Mouse (Mus musculus) lung, adult 2 months (tissue): ENCODE results near the gene Dnah5.

Experiments
- CTCF ChIP-seq: fragments of 200-500 bp; IDR thresholded peaks from 2 replicates; pipeline ENCODE4 v1.5.1; 2011; ENCODE audit warnings: mild to moderate bottlenecking, low read length, control low read depth; ENCODE audit not compliant: insufficient read depth
- POLR2A ChIP-seq: fragments of 200-500 bp; IDR thresholded peaks from 2 replicates; pipeline ENCODE4 v1.6.1; 2011; ENCODE audit warnings: low read depth, mild to moderate bottlenecking, control low read depth, low read length, borderline replicate concordance; ENCODE audit errors: extremely low read depth

DNA sequence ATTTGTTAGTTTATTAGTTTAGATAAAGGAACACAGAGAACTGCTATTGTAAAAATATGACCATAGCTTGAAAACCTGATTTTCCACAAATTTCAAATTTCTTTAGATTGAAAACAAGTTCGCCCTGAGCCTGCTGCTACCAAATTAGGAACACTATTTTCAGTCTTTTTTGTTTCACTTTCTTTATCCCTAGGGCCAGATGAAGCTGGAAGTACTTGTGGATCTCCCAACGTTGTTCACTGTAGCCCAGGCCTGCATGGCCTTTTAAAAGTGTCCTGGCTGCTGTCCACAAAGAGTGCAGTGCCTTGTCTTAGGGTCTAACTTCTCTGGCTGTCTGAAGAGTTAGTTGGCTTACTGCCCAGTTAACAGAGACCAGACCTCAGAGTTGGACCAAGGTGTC, 201.6 kb downstream of the Dnah5 start:
- no peak for TF ChIP-seq CTCF
- TF ChIP-seq POLR2A: no peak
